Mouse (Mus musculus): ENCODE data around the gene Opn1mw. TPM values are rescaled to one million over a fixed set of nuclear protein-coding genes. Genes with fewer than 3 reads are reported as not detected.

The Opn1mw gene
- total RNA-seq (2012; rRNA removed) (not detected in 2 replicates), polyA plus RNA-seq (2012; ENCODE audit: insufficient read depth in 1 of 2, insufficient read length in 2 of 2, low read depth in 1 of 2, low replicate concordance in 2 of 2, missing spikeins in 1 of 2) (not detected)

DNA sequence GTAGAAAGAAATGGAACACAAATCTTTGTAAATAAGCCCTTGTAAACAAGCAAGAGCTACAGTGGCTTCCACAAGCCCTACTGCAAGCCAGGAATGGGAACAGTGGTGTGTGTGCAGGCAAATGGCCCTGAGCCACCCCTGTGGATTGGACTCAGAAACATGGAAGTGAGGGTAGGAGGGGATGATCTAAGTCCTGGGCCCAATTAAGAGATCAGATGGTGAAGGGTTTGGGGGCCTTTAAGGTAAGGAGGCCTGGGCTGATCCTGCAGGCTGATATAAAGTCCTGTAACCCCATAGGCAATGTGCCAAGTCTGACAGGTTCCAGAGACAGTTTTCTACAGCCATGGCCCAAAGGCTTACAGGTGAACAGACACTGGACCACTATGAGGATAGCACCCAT is at the start of gene Opn1mw:
TSS of gene Opn1mw (plus strand) at position 301 of the 400 bp plus-strand sequence.
- H3K4me3 ChIP-seq (ENCODE audit: control insufficient read depth in 1 of 2, insufficient read depth in 1 of 2, low read depth in 2 of 2, low read length in 2 of 2) = no peak within 1 kb of the TSS
- no peaks in the 10 kb centered on the region; a peak in 3 of 4 replicates for H3K27me3 ChIP-seq (ENCODE audit: control insufficient read depth in 1 of 2, insufficient read depth in 2 of 2, low read length in 2 of 2)
- no peak for DNase-seq (ENCODE audit: low read depth, low spot score)
- no peak within 1 kb of the TSS for H3K27ac ChIP-seq (ENCODE audit: control insufficient read depth, low read depth, low read length)
- no peaks in the 10 kb centered on the region for H3K79me2 ChIP-seq (ENCODE audit: control insufficient read depth, insufficient read depth, low read length, poor library complexity)
- H3K9ac ChIP-seq (ENCODE audit: control insufficient read depth, low read depth, low read length, poor library complexity, severe bottlenecking) = no peak within 1 kb of the TSS
- no peak for TF ChIP-seq SMC3 (IDR thresholded peaks at IDR 0.05; ENCODE audit: low read depth, low read length)
- TF ChIP-seq ETS1 (IDR thresholded peaks at IDR 0.05; ENCODE audit: low read depth, low read length) = no peak
- TF ChIP-seq CTCF (IDR thresholded peaks at IDR 0.05 in 2 of 3, conservative IDR thresholded peaks at IDR 0.05 in 1 of 3; ENCODE audit: control insufficient read depth in 1 of 3, insufficient read depth in 1 of 3, low read depth in 2 of 3, low read length in 3 of 3, poor library complexity in 1 of 3, severe bottlenecking in 1 of 3) = no peak
- no peak for TF ChIP-seq NRF1 (IDR thresholded peaks at IDR 0.05; ENCODE audit: insufficient read depth, low read depth, low read length, poor library complexity, severe bottlenecking)
- no peak for TF ChIP-seq MXI1 (IDR thresholded peaks at IDR 0.05; ENCODE audit: low read depth, low read length)
- TF ChIP-seq EP300 (IDR thresholded peaks at IDR 0.05; ENCODE audit: low read depth in 1 of 2, low read length in 2 of 2) = no peak
- TF ChIP-seq GATA1 (IDR thresholded peaks at IDR 0.05; ENCODE audit: low read depth, low read length) = no peak
- no peak for TF ChIP-seq RAD21 (IDR thresholded peaks at IDR 0.05; ENCODE audit: low read depth, low read length)
- TF ChIP-seq ZMIZ1 (IDR thresholded peaks at IDR 0.05; ENCODE audit: low read depth, low read length) = no peak
- no peak for TF ChIP-seq USF2 (IDR thresholded peaks at IDR 0.05; ENCODE audit: borderline replicate concordance in 1 of 2, insufficient read depth in 1 of 2, low read depth in 1 of 2, low read length in 2 of 2)
- no peak for TF ChIP-seq MAZ (IDR thresholded peaks at IDR 0.05; ENCODE audit: low read depth, low read length)
- no peak for TF ChIP-seq CHD2 (IDR thresholded peaks at IDR 0.05; ENCODE audit: low read length)
- TF ChIP-seq MAFK (IDR thresholded peaks at IDR 0.05; ENCODE audit: borderline replicate concordance, low read depth, low read length) = no peak
- TF ChIP-seq E2F4 (IDR thresholded peaks at IDR 0.05; ENCODE audit: borderline replicate concordance, low read depth, low read length) = no peak
- no peak for TF ChIP-seq NELFE (IDR thresholded peaks at IDR 0.05; ENCODE audit: low read depth, low read length)
- no peak for TF ChIP-seq ZNF384 (IDR thresholded peaks at IDR 0.05; ENCODE audit: low read depth, low read length)
- TF ChIP-seq UBTF (IDR thresholded peaks at IDR 0.05; ENCODE audit: borderline replicate concordance, insufficient read depth, low read depth, low read length) = no peak
- no peak for TF ChIP-seq USF1 (IDR thresholded peaks at IDR 0.05; ENCODE audit: low read depth, low read length)
- TF ChIP-seq RCOR1 (IDR thresholded peaks at IDR 0.05; ENCODE audit: low read depth, low read length) = no peak
- H3K36me3 ChIP-seq (ENCODE audit: control insufficient read depth in 1 of 2, insufficient read depth in 2 of 2, low read length in 2 of 2) = peaks cover 0 to 2% of the 10 kb centered on the region in 2 experiments; a peak in 1 of 4 replicates
- H3K9me3 ChIP-seq (replicated peaks; ENCODE audit: insufficient read depth, low read length) = no peaks in the 10 kb centered on the region
- no peaks in the 10 kb centered on the region for H3K4me1 ChIP-seq (ENCODE audit: control insufficient read depth in 1 of 2, insufficient read depth in 2 of 2, low read length in 2 of 2)

GRCm38 (mm10) chrX:74084276-74084837 is 42.9 kb upstream of the Opn1mw start:
- H3K79me2 ChIP-seq (ENCODE audit: control insufficient read depth, insufficient read depth, low read length, poor library complexity) = peaks cover 32% of the 10 kb centered on the region
- peak overlapping the region; percentile 53; the same call in 1 of the 2 replicates for H3K27ac ChIP-seq (ENCODE audit: control insufficient read depth, low read depth, low read length)
- no peak for DNase-seq (ENCODE audit: low read depth, low spot score)

More at GRCm38 (mm10) chrX:74084276-74084837, 42.9 kb upstream of the Opn1mw start:
- H3K9ac ChIP-seq (ENCODE audit: control insufficient read depth, low read depth, low read length, poor library complexity, severe bottlenecking) = peak overlapping the region; percentile 85
- H3K9me3 ChIP-seq (replicated peaks; ENCODE audit: insufficient read depth, low read length) = no peaks in the 10 kb centered on the region
- H3K4me1 ChIP-seq (ENCODE audit: control insufficient read depth in 1 of 2, insufficient read depth in 2 of 2, low read length in 2 of 2) = peaks cover 0 to 5% of the 10 kb centered on the region in 2 experiments; a peak in 1 of 4 replicates
- H3K36me3 ChIP-seq (ENCODE audit: control insufficient read depth in 1 of 2, insufficient read depth in 2 of 2, low read length in 2 of 2) = peaks cover 0 to 19% of the 10 kb centered on the region in 2 experiments; a peak in 2 of 4 replicates
- H3K27me3 ChIP-seq (ENCODE audit: control insufficient read depth in 1 of 2, insufficient read depth in 2 of 2, low read length in 2 of 2) = no peaks in the 10 kb centered on the region
- H3K4me3 ChIP-seq (ENCODE audit: control insufficient read depth in 1 of 2, insufficient read depth in 1 of 2, low read depth in 2 of 2, low read length in 2 of 2) = peak overlapping the region; percentile 66 to 80
- TF ChIP-seq ELF1 (IDR thresholded peaks at IDR 0.05; ENCODE audit: low read depth, low read length) = no peak
- no peak for TF ChIP-seq ZKSCAN1 (IDR thresholded peaks at IDR 0.05; ENCODE audit: low read depth, low read length)
